Mouse (Mus musculus) adrenal gland, adult 8-10 months (tissue): ENCODE data around the gene Usp49. TPM values are rescaled to one million over a fixed set of nuclear protein-coding genes. Genes with fewer than 3 reads are reported as not detected.

Experiments used
- total RNA-seq, 4 experiments: library from RNA; stranded (reverse); gene quantifications; 2 replicates each; pipeline ENCODE4 v1.2.4; 2022

Usp49 gene
- total RNA-seq, 4 experiments from 2014 or later, result 4.1 to 11.1 (median 6.8) TPM

Other genes starting within 250 kb of the Usp49 start
- 1 to 10 TPM; 1.6 to 2.9 (median 2.1) TPM for gene Guca1b, start 245.3 kb upstream of the Usp49 start, total RNA-seq
- 1 to 10 TPM; 3.0 to 4.5 (median 3.4) TPM for gene Guca1a, start 230.1 kb upstream of the Usp49 start, total RNA-seq
- gene AI661453, start 194.1 kb upstream of the Usp49 start, total RNA-seq, result 1 to 10 TPM in 2 of 4 experiments, under 1 TPM in 2; 0.83 to 1.2 (median 0.99) TPM
- under 1 TPM in 2 of 4 experiments, not detected in 2; 0.17 to 0.35 TPM for gene 1700001C19Rik, start 193.3 kb upstream of the Usp49 start, total RNA-seq
- gene Taf8, start 128.4 kb upstream of the Usp49 start, total RNA-seq, result 10 to 100 TPM; 22.8 to 29.9 (median 25.9) TPM
- gene Ccnd3, start 125.6 kb upstream of the Usp49 start, total RNA-seq, result 100 to 1,000 TPM; 350 to 623 (median 446) TPM
- 10 to 100 TPM; 17.0 to 18.6 (median 17.9) TPM for gene Bysl, start 19.2 kb upstream of the Usp49 start, total RNA-seq
- 10 to 100 TPM; 42.6 to 53.7 (median 48.3) TPM for gene Med20, start 19.1 kb upstream of the Usp49 start, total RNA-seq
- 1 to 10 TPM; 3.5 to 6.0 (median 5.1) TPM for gene Gm20517, start 19.1 kb upstream of the Usp49 start, total RNA-seq
- 100 to 1,000 TPM; 166 to 270 (median 207) TPM for gene Tomm6, start 57.7 kb downstream of the Usp49 start, total RNA-seq
- 10 to 100 TPM in 1 of 4 experiments, 1 to 10 TPM in 3; 3.9 to 10.5 (median 8.6) TPM for gene Frs3, start 58.3 kb downstream of the Usp49 start, total RNA-seq
- gene Gm21981, start 63.8 kb downstream of the Usp49 start, total RNA-seq, result 1 to 10 TPM in 3 of 4 experiments, under 1 TPM in 1; 0.67 to 2.2 (median 1.8) TPM
- gene Prickle4, start 64.0 kb downstream of the Usp49 start, total RNA-seq, result 1 to 10 TPM; 2.4 to 4.5 (median 3.1) TPM
- gene Pgc, start 96.2 kb downstream of the Usp49 start, total RNA-seq, result not detected
- 10 to 100 TPM; 17.3 to 32.1 (median 24.2) TPM for gene Tfeb, start 106.3 kb downstream of the Usp49 start, total RNA-seq
- 1 to 10 TPM; 1.2 to 3.3 (median 1.6) TPM for gene Mdfi, start 204.0 kb downstream of the Usp49 start, total RNA-seq